Mouse (Mus musculus) layer of hippocampus, adult 2 months (tissue): ENCODE data around the gene Stab1. TPM values are rescaled to one million over a fixed set of nuclear protein-coding genes. Genes with fewer than 3 reads are reported as not detected.

ENCODE experiments used
- DNase-seq, 2 experiments: peaks; one replicate each; pipeline ENCODE4 v3.0.0; 2022; ENCODE audit warnings: low spot score in 2 of 2
- H3K27ac ChIP-seq: fragments of 200-600 bp; 2 replicates; pipeline ENCODE4 v1.8.1; 2022
- H3K4me3 ChIP-seq: fragments of 200-600 bp; 2 replicates; pipeline ENCODE4 v1.8.1; 2022; ENCODE audit warnings: mild to moderate bottlenecking
- CTCF ChIP-seq: fragments of 200-600 bp; conservative IDR thresholded peaks from 2 replicates; pipeline ENCODE4 v1.8.1; 2022; ENCODE audit warnings: antibody characterized with exemption, mild to moderate bottlenecking, moderate library complexity
- total RNA-seq, 2 experiments: library from RNA; stranded (reverse); gene quantifications; 2 replicates each; pipeline ENCODE4 v1.2.3; 2021

The Stab1 gene
- total RNA-seq, 2 experiments from 2014 or later: 23.2 TPM

DNA sequence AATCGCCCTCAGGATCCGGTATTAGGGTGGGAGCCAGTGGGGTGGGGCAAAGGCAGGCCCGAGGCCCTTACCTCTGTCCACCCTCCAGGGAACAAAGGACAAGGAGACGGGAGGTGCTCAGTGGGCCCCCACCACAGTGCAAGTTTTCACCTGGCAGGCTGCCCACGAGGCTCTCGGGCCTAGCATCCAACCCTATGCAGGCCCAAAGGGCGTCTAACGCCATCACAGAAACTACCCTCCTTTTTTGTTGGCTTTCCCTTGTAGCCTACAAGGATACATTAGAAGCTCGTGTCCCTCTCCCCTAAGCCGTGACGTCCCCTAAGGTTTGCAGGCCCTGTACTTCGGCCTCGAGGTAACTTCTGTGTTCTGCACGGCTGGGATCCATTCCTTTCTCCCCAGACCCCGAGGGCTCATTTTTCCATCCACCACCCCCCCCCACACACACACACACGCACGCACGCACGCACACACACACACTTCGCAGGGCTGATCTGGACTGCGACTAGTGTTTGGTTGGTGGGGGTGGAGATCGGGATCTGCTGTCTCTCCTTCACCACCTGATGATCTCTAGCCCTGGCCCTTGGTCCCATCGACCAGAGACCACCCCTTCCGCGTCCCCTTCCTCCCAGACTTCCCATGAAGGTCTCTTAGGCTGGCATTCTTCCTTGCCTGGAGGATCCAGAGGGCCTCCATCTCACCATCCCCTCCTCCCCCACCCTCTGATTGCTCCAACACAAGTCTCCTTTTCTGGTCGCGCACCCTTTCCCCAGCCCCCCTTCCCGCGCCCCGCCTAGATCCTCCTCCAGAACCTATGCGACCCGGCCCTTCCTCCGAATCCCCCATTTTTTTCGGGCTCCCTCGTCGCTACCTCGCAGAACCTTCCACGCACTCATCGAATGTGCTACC, 37.4 kb upstream of the Stab1 start:
- no peak for TF ChIP-seq CTCF
- DNase-seq: peak in 1 of 2 experiments; percentile 35
- Histone ChIP-seq H3K4me3 (peak overlapping the region; percentile 83), H3K27ac (peak overlapping the region; percentile 98)

DNA sequence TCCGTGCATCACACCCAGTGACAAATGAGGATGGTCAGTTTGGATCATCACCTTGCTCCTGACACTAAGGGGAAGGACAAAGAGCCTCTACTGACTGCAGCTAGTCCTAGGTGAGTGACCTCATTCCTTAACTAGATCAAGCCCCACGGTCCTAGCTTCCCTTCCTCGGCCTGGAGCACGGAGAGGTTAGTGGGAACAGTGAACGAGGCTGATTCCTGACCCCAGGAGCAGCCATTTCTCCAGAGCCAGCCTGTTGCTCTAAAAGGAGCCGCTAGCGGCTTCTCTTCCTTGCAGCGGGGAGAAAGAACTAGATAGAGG, 36.8 kb upstream of the Stab1 start:
- Histone ChIP-seq H3K27ac (peak overlapping the region; percentile 98), H3K4me3 (peak overlapping the region; percentile 83)
- DNase-seq: no peak
- no peak for TF ChIP-seq CTCF

DNA sequence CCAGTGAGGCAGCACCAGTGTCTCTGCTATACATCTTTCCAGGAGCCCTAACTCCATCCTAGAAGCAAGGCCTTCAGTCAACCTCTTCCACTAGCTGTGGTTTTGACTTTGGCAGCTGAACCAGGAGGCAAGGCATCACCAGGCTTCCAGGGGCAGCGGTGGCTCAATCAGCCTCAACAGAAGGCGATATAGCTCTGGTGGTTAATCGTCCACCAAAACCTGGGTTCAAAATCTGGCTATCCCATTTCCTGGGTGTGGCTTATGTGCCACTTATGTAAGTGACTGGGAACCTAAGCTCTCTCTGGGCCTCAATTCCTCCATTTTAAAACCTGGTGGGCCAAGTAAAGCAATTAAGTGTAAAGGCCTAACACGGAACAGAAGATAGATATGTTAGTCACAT, 36.4 kb upstream of the Stab1 start:
- Histone ChIP-seq H3K27ac (peak overlapping the region; percentile 98), H3K4me3 (peak overlapping the region; percentile 83)
- no peak for DNase-seq
- no peak for TF ChIP-seq CTCF

DNA sequence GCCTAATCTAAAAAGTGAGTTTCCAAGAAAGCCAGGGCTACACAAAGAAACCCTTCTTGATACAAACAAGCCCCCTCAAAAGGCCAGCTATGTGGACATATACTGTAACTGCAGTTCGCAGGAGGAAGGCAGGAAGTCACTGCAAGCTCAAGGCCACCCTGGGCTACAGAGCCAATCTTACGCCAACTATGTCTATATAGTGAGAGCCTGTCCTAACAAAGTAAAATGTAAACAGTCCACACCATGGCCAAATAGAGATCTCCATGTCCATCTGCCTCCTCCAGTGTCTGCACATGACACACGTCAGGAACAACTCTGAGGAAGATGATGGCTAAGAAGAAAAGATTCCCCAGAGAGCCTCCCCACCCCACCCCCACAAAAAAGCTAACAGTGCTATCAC, 31.6 kb upstream of the Stab1 start:
- Histone ChIP-seq H3K4me3 (no peak overlapping the region), H3K27ac (no peak overlapping the region)
- DNase-seq: no peak
- 0 out of 2 replicates have a peak, but pooled peaks have one; percentile 20 for TF ChIP-seq CTCF

DNA sequence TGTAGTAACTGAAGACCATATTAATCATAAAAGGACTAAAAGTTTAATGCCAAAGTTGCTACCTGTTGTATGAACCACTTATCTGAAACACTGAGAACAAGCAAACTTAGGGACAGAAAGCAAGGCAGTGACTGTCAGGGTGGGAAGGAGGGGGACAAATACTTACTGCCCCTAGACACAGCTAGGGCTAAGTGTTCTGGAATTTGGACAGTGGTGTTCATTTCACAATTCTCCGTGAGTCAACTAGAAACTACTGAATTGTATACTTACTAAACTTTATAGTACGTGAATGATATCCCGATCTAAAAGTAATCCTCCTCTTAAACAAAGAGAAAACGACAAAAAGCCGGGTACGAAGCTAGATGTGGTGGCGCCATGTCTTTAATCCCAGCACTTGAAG, 31.2 kb upstream of the Stab1 start:
- no peak for TF ChIP-seq CTCF
- Histone ChIP-seq H3K4me3 (no peak overlapping the region), H3K27ac (no peak overlapping the region)
- DNase-seq: no peak

DNA sequence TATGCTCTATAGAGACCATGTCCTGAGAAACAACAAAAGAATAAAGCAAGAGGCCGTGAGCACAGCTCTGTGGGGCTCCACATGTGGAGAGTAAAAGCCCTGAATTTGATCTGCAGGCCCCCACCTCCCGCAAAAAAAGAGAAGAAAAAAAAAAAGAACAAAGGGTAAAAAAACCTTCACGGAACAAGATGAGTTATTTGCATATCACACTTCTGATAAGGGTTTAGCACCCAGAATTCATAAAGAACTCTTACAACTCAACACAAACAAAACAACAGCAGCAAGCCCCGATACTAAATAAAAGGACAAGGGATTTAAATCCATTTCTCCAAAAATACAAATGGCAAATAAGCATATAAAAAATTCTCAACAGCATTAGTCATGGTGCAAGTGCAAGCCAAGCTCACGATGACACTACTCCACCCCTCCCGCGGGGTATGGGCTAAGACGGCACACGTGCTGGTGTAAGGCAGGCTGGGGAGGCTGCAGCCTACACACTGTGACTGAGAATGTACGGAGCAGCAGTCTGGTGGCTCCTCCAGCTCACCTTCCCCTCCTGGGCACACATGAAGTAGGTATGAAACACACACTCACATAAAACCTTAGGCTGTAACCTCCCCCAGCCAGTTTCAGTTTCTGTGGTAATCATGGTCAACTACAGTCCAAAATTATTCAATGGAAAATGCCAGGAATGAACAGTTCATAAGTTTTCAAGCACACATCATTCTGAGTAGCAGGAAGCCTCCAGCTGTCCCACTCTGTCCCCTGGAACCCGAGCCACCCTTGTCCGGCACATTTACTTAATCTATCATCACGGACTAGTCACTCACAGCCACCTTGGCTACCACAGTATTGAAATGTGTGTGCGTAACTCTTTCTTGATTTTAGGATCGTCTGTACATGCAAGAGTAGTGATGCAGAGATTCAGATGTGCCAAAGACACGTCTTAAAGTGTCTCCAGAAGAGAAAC, 29.4 kb upstream of the Stab1 start:
- no peak for DNase-seq
- no peak for TF ChIP-seq CTCF
- Histone ChIP-seq H3K4me3 (peak overlapping the region; percentile 14), H3K27ac (peak overlapping the region; percentile 46; the same call in 1 of the 2 replicates)

DNA sequence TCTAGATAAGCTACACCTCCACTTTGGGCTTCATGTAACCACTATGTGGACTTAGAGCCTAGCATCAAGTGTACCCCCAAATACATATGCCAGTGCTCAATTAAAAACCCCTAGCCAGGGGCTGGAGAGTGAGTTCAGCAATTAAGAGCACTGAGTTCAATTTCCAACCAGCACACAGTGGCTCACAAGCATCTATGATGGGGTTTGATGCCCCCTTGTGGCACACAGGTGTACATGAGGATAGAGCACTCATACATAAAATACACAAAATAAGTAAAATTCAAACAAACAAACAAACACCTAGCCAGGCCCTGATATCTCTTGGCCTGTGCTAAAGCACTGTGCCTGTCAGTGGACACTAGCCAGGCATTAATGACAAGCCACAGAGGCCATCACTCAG, 27.5 kb upstream of the Stab1 start:
- H3K4me3 ChIP-seq: no peak overlapping the region
- TF ChIP-seq CTCF: peak; percentile 89
- DNase-seq: no peak
- H3K27ac ChIP-seq: peak overlapping the region; percentile 84

DNA sequence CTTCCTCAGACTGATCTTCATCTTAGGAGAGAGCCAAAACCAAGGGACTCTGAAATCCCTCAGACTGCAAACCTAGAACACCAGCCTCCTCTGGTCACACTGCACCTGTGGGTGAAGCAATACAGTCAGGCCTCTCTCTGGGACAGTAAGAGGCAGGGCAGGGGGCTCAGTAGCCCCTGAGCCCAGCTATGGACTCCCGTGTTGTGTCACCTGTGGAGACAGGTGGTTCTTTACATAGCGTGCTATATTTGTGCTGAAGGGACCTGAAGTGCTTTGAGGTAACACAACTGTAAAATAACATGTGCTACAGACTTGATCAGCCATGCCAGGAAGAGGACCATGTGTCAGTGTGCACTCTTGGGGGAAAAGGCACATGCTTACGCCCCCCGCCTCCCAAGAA, 27.1 kb upstream of the Stab1 start:
- Histone ChIP-seq H3K27ac (peak overlapping the region; percentile 84), H3K4me3 (no peak overlapping the region)
- no peak for TF ChIP-seq CTCF
- no peak for DNase-seq

DNA sequence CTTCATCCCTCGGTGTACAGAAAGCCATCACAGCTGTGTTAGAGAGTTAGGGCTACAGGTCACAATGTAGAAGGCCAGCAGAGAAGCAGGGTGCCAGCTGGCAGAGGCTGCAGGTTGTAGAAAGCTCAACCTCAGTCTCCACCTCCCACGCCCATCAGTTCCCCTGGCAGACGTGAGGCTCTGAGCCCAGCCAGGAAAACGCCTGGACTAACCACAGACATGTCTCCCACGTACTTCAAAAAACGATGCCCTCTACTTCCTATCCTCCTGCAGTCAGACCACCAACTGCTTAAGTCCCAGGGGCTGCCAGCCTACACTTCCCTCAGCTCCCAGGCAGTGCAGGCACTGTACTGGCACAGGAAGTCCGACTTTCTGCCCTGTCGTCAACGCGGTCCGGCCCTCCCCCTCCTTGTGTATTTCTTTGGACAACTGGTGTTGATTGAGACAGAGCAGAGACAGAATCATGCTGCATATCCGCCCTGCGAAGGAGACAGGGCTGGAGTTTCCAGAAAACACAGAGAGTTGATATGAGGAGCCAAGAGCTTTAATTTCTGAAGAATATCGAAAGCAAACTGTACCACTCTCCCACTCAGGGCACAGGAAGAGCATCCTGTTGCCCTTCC, 26.6 kb upstream of the Stab1 start:
- peak overlapping the region; percentile 84 for H3K27ac ChIP-seq
- peak in 1 of 2 experiments; percentile 50 for DNase-seq
- no peak for TF ChIP-seq CTCF
- H3K4me3 ChIP-seq: no peak overlapping the region

DNA sequence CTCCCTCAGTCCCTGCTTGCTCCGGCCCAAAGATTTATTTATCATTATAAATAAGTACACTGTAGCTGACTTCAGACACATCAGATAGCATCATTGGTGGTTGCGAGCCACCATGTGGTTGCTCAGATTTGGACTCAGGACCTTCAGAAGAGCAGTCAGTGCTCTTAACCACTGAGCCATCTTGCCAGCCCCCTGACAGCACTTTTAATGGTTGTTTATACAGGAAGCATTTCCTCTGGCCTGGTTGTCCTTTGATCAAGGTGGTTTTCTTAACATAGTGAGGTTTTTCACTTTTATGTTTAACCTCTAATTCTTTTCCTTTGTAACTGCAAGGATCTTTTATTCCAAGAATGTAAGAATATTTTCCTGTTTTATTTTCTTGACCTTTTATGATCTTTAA, 26.0 kb upstream of the Stab1 start:
- DNase-seq: no peak
- no peak for TF ChIP-seq CTCF

DNA sequence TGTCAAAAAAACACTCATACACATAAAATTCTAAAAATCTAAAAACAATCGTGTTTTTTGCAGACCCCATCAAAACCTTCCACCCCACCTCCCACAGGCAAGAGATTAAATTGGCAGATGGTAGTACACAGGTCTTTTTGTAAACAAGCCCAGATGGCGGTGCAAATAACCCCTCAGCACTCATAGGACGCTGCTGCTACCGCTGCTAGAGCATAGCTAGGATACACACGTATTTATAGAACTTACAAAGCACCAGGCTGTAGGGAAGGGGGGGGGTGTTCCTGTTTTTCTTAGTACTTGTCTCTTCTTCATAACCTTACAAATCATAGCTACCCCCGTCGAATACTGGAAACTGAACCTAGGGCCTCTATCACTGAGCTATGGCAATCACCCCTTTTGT, 25.4 kb upstream of the Stab1 start:
- peak overlapping the region; percentile 84 for H3K27ac ChIP-seq
- no peak overlapping the region for H3K4me3 ChIP-seq
- TF ChIP-seq CTCF: no peak
- no peak for DNase-seq

More for the DNA sequence above, 26.0 kb upstream of the Stab1 start:
- H3K27ac ChIP-seq: peak overlapping the region; percentile 84
- H3K4me3 ChIP-seq: no peak overlapping the region

DNA sequence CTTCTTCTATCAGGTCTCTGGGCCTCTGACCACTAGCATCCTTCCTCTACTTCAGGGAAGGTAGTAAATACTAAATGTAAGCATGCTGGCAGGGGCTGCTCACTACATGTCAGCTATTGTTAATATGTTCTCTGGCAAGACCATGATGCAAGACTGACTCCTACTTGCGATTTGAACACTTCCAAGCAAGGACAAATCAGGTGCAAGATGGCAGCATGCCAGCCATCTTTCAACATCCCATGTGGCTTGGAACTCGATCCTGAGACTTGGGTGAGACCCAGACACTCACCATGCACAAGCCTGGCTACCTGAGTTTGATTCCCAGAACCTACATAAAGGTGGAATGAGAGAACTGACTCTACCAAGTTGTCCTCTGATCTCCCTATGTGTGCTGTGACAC, 23.5 kb upstream of the Stab1 start:
- H3K27ac ChIP-seq: peak overlapping the region; percentile 84; the same call in 1 of the 2 replicates
- DNase-seq: no peak
- TF ChIP-seq CTCF: no peak
- no peak overlapping the region for H3K4me3 ChIP-seq

DNA sequence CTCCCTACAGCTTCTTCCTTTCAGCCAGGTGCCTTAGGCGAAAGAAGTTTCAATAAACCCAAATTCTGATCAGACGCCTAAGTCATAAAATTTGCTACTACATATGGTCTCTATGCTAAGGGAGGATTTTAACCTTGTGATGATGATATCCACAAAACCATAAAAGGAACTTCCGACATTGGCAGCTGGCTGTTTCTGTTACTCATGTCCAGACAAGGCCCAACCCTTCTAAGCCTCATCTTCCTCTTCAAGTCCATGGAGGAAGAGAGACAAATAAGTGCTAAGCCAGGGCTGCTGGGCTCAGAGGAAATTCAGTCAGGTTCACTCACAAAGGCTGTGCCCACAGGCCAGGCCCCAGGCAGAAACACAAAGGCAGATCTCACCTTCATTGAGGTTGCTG, 20.9 kb upstream of the Stab1 start:
- no peak for TF ChIP-seq CTCF
- DNase-seq: no peak
- Histone ChIP-seq H3K27ac (peak overlapping the region; percentile 56; the same call in 1 of the 2 replicates), H3K4me3 (no peak overlapping the region)
